Mouse (Mus musculus) megakaryocyte, adult 5-6 weeks (primary cell): ENCODE data around the gene Med23. TPM values are rescaled to one million over a fixed set of nuclear protein-coding genes. Genes with fewer than 3 reads are reported as not detected.

Source experiments
- ATAC-seq: 2 replicates; pipeline ENCODE4 v1.8.0; 2016; ENCODE audit warnings: mild to moderate bottlenecking, inconsistent platforms; ENCODE audit not compliant: poor library complexity, severe bottlenecking
- total RNA-seq, 2 experiments: library from RNA; stranded (forward) in 1 of 2; stranded (reverse) in 1 of 2; fragments of 153-499, 151-499 nt in 1 of 2; fragments of 221-1000, 200-1000 nt in 1 of 2; gene quantifications; 2 replicates each; pipeline versions ENCODE4 v1.2.3 to v1.2.4; 2015 to 2017

The Med23 gene
- total RNA-seq, 2 experiments from 2014 or later, result 12.1 to 24.2 TPM

DNA sequence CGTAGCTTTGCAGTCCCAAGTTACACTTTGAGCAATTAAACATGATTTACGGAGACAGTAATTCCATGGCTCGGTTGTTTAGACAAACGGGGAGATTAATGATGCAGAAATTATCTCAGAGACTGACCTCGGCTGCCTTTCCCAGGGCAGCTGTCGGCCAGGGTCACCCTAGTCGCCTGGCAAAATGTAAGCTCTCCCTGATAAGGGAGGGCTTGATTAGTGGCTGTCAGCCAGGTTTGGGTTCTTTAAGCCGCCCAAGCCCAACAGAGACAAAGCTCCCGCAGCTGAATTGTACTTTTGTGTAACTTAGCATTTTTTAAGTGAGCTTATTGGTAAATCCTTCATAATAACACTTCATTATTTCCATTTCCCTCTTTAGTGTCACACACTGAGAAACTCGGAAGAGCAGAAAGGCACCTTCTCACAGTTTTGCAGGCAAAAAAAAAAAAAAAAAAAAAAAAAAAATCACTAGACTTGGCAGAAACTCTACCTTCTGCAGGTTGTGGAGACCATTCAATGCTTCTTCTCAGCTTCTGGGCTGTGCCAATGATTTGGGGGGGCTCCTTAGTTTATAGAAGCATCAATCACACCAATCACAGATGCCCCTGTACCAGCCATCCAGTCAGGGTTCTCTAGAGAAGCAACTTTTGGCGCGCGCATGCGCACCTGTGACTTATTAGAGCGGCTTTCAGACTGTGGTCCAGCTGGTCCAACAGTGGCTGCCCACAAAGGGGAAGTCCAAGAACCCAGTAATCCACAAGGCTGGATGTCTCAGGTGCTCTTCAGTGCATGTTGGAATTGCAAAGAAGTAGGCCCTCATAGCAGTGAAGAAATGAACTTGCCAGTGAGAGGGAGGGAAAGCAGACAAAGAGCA, 89.5 kb downstream of the Med23 start:
- no peak for ATAC-seq

DNA sequence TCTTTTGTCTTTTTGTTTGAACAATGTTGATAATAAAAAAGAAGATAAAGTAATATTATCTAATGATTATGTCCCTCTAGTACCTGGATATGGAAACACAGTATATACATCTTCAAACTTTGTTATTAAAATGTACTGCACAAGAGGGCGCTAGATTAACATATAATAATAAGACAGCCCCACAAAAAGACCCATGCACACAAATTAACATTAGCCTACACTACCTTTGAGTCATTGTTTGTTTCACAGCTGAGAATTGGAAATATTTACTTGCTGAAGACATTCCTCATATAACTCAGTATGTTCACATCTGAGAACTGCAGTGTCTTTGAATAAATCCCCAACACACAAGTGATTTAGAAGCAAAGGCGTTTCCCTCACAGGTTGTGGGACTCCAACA, 91.3 kb downstream of the Med23 start:
- ATAC-seq, result peak; percentile 51

DNA sequence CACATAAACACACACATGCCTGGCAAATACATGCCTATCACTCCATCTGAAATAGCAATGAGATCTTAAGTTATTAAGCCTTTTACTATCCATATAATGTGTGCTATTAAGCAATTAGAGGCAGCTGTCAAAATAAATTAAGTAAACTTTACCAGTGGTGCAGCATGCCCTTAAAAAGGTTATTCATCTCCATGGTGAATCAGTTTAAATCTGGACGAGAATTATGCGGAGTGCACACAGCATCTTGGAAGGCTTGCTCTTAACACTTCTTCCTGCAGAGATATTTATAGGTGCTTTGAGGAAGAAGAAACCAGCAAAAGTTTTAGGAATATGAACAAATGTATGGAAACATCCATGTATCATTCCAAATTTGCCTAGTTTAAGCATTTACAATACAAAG, 92.1 kb downstream of the Med23 start:
- no peak for ATAC-seq

Other genes with a start within 250 kb of the Med23 start
- gene Enpp1, start 157.8 kb upstream of the Med23 start, total RNA-seq (2015), result 0.64 and 0.83 TPM in 2 replicates
- gene Enpp1, start 157.8 kb upstream of the Med23 start, total RNA-seq (2017), result 0.26 and 1.2 TPM in 2 replicates
- gene Enpp3, start 27.2 kb upstream of the Med23 start, total RNA-seq (2015), result 0.14 TPM in 1 of 2 replicates, not detected in the other
- 0.20 TPM in 1 of 2 replicates, not detected in the other for gene Enpp3, start 27.2 kb upstream of the Med23 start, total RNA-seq (2017)
- gene Arg1, start 57.5 kb downstream of the Med23 start, total RNA-seq (2015), result 0.09 and 0.39 TPM in 2 replicates
- gene Arg1, start 57.5 kb downstream of the Med23 start, total RNA-seq (2017), result 1.1 TPM in 1 of 2 replicates, not detected in the other